Mouse (Mus musculus): ENCODE data around the gene Gar1.

The Gar1 gene

GRCm38 (mm10) chr3:129803765-129804164, 27.4 kb downstream of the Gar1 start, which contains the start of gene Lrit3:
Gene Lrit3 (minus strand): TSS chr3:129804030.
- no peak for DNase-seq (ENCODE audit: low spot score in 2 of 2)

- DNase-seq (ENCODE audit: low spot score in 2 of 2): no peak
Measured at GRCm38 (mm10) chr3:129799011-129799410, 32.2 kb downstream of the Gar1 start.

GRCm38 (mm10) chr3:129798551-129798950, 32.6 kb downstream of the Gar1 start:
- DNase-seq (ENCODE audit: low spot score in 2 of 2): no peak

GRCm38 (mm10) chr3:129797341-129797740, 33.9 kb downstream of the Gar1 start:
- DNase-seq (ENCODE audit: low spot score in 2 of 2): no peak

DNA sequence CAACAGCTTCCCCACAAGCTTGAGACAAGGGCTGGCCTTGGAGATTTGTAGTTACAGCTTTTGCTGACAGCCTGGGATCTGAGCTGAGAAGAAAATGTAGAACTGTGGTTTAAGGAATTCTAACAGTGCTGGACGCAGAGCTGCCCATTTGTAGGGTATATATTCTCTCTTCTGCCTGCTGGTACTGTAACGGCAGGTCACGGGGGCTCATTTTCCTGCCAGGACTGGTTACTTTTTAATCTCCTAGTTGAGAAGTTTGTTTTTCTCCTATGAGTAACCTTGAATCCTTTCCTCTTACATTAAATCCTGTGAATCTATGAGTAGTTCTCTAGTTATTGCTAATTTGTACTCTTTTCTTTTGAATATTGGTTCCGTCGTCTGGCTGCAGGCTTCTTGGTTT, 37.4 kb downstream of the Gar1 start:
- DNase-seq (ENCODE audit: low spot score in 2 of 2): no peak

GRCm38 (mm10) chr3:129782746-129783145, 48.5 kb downstream of the Gar1 start:
- no peak for DNase-seq (ENCODE audit: low spot score in 2 of 2)

DNA sequence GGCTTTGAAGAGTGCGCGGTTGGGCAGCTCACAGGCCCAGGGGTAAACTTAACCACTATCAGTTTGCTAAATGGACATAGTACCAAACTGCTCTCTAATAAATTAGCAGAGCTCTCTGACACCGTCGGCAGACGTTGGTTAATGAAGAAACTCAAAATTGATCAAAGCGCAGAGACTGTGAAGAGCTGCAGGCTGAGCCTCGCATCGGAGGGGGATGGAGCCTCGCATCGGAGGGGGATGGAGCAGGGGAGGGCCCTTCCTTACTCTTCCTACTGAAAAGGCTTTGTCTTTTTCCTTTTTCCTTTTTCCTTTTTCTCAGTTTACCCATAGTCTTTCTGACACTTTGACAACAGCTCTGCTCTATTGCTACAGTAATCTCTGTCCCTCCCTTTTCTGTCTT, 49.8 kb downstream of the Gar1 start:
- no peak for DNase-seq (ENCODE audit: low spot score in 2 of 2)

Measured in left cerebral cortex, adult 9 months (tissue).